Mouse (Mus musculus) cerebellum, postnatal 36 days (tissue): ENCODE measurements at regions not wholly inside any gene's neighbourhood (a gene's known extent, or its start where the extent isn't known, plus 50 kb on each side); places are given as distances from the start of the nearest gene placed in this dataset.
"Not testable (repeated sequence)": the region's sequence is repeated elsewhere in the genome, so short reads cannot be mapped to it uniquely, and the experiment has no call there.

Experiments used
- DNase-seq, 2 experiments: peaks; one replicate each; pipeline ENCODE4 v3.0.0; 2021 to 2022; ENCODE audit warnings: mixed read lengths in 2 of 2

DNA sequence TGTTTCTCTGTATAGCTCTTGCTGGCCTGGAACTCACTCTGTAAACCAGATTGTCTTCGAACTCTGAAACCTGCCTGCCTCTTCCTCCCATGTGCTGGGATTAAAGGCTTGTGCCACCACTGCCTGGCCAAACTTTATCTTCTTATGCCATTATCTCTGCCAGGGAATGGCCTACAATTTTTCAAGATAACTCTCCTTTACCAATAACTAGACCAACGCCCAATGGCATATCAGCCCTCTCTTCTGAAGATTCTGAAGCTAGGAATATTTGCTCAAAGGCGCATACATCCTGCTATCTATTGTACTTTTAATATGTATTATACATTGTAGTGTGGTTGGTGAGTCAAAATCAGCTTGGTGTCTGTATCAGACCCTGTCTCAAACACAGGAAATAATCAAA, 235.4 kb upstream of the Cts3 start:
- DNase-seq: not testable (repeated sequence)

DNA sequence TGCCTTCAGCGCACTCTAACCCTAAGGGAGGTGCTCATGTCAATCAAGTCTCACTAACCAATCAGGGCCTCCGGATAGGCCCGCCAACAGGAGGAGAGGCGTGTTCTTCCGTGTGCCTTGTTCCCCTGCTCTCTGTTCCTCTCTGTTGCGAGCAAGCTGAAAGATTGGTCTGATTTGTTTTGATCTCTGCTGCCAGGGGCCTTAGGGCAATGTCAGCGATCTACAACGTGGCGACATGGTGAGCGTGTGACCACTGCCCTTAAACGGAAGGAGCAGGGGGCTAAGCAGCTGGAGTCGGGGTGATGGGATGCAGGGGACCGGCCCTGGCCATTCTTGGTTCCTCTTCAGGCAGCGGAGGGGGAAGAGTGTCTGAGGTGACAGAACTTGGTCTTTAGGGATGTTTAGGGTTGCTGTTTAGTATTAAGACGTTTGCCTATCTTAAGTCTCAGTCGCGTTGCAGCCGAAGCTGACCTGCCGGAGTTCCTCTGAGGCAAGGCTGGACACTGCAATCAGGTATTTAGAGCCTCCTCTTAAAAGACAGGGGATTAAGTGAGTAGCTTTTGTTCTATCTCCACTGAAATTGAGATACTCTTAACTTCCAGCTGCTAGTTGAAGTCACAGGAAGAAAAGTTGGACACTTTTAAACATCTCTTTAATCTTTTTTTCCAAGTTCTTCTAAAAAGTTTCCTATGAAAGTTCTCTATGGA, 234.4 kb upstream of the Cts3 start:
- DNase-seq: peak; percentile 0 to 3

DNA sequence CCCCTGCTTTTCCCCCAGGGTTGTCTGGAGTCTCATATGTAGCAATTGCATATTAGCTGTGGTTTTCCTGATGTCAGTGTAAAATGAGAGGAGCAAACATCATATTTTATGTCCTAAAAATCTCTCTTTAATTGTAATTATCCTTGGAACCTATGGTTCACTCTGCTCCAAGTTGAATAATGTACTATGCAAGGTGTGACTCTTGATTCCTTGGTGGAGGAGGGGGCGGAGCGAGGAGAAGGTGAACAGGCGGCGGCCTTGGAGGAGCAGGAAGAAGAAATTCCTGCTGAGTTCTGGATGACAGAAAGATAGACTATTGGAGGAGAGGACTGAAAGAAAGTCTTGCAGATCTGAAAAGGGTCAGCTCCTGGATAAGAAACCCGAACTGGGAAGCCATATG, 233.8 kb upstream of the Cts3 start:
- DNase-seq: not testable (repeated sequence)

DNA sequence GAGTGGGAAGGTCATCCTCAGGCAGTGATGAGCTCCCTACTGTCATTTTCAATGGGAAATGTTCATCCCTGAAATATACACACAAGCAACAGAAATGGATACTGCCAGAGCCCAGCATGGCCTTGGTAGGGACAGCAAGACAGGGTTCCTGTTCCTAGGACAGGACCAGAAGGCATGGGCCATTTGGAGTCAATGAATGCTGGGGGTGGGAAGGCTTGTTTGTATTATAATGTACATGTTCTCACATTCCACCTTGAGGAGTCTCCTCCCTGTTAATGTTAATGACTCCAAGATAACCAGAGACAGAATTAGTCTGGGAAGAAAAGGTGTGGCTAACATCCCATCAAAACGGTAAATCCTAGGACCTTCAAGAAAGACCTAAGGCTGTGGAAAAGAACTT, 193.5 kb upstream of the Cts3 start:
- not testable (repeated sequence) for DNase-seq
